Mouse (Mus musculus): Measurements from ENCODE around the gene Mxd1.

DNA sequence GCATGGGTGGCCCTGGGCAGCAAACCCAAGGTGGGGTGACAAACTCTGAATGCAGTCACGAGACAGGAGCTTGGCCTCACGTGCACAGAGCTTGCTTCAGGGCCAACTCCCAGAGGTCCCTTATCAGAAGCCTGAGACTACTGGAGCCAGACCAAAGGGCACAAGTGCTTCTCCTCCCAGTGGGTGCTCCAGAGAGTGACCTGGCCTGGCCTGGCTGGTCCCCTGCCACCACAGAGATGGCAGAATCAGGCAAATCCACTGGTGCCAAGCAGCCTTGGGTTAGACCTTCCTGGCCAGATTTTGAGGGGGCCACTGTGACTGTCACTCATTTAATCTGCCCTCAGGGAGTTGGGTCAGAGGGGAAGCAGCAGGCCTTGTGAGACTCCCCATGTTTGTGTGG lies 32.5 kb downstream of the Mxd1 start:
- TF ChIP-seq GATA1 (IDR thresholded peaks at IDR 0.05; ENCODE audit: low read length) (peak; percentile 77), TAL1 (IDR thresholded peaks at IDR 0.05; ENCODE audit: low read length) (no peak)
